Mouse (Mus musculus) layer of hippocampus, adult 11-12 months (tissue): ENCODE measurements at regions not wholly inside any gene's neighbourhood (a gene's known extent, or its start where the extent isn't known, plus 50 kb on each side); places are given as distances from the start of the nearest gene placed in this dataset.

Experiments used
- DNase-seq: peaks from one replicate; pipeline ENCODE4 v3.0.0; 2022; ENCODE audit warnings: low spot score

DNA sequence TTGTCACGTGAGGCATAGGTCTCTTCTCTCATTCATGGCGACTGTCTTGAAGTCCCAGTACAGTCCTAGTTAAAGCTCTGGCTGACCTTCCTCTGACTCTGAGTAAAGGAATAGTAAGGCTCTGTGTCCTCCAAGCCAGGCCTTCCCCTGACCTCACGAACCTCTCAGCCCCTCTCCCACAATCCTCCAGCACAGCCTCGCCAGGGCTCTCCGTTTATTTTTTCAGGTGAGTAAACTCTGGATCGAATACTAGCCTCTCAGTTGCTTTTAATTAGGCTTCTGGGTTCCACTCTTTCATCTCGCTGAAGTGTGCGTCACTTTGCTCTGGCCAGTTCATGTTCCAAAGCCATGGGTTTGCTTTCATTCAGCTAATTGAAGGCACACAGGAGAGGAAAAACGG lies 133.8 kb downstream of the Mylk4 start:
- DNase-seq = no peak

DNA sequence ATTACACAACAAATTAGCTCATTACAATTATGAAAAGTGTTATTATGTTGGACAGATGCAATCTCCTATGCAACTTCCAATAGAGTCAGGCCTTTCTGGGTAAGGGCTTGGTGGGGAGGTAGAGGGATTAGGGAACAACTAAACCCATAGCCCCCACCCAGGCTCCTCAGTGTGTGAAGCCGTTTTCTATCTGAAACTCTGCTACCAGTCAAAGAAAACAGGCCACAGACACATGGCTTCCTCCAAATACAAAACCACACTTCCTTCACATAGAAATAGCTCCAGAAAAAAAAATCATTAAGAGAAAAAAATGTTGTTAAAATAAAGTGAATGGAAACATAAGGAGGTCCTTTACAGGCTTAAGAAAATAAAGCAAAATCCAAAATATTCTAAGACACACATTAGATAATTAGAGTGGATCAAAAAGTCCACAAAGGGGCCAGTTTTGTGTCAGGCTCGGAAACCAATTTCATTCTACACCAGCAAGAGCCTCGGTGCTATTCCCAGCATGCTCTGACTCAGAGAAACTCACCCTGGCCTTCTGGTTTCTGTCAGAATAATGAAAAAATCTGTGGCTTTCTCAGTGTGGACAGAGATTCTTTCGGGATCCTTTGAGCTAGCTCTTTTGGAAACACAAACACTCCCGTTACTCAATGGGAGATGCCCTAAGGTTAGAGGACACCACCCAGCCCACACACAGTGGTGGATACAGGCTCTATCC lies 140.6 kb downstream of the Mylk4 start:
- no peak for DNase-seq

- DNase-seq = no peak
Observed at GRCm38 (mm10) chr13:32640941-32641340, 142.8 kb downstream of the Mylk4 start.

DNA sequence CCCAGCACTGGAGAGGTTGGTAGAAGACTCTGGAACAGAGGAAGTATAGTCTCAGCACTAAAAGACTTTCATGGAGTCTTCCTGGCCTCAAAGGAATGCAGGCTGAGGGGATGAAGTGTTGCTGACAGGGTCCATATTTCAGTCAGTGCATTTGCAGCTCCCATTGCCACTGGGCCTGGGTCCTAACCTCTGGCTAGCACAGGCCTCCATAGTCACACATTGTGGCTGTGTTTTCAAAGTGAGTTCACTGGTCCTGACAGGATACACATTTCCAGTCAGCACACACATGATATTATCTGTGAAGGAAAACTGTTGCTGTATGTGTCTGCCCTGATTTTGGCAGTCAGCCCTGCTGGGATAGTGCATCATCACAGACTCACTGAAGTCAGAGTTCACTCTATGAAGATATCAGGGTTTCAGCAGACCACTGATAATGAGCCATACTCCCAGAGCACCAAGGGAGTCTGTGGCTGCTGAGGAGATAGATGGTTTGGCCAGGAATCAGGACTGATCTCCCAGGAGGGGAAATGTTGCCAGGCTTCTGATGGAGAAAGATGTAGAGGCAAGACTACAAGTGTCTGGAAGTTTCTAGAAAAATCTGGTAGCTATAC lies 153.5 kb downstream of the Mylk4 start:
- DNase-seq = no peak

DNA sequence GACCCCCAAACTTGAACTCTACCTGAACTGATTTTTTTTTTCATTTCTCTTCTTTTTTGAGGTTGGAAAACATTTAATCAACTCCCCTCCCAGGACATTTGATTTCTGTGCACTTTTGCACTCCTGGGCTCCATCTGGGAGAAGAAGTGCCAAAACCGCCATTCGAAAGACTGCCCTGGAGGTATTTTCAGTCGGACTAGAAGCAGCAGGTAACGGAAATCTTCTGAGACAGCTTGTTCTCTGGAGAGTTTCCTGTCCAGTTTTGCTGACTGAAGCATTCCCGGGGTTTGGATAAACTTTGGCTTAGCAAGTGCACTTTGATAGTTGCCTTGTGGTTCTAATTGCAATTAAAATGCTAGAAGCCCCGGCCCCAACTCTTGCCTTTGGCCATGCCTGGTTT lies 169.8 kb downstream of the Mylk4 start:
- DNase-seq = no peak

DNA sequence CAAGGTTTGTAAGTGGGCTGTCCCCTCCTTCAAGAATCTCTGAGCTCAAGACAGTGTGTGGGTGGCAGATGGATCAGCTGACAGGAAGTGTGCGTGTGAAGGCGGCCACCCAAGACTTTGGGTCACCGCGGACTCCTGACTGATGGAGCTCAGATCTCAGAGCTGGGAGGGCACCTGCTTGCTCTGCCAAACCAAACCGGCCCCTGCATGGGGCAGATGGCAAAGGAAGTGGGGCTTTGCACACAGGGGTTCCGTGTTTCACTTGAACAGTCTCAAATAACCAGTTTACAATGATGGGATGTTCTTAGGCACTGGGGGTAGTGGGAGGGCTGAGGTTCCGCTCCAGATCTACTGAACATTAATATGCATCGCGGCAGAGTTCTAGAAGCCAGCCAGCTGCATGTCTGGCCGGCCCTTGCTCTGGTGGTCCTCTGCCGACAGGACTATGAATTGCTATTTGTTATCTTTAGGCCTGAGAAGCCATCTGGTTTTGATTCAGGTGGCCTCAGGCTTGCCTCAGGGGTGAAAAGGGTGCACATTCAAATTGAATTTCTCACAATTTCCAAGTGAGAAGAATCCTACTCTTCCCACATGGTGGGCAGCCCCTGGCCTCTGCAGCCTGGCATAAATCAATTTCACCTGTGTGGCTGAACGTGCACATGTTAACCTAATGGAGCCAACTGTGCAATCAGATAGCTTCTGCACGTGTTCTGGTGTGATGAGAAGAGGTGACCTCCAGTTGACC lies 172.0 kb downstream of the Mylk4 start:
- DNase-seq = no peak

DNA sequence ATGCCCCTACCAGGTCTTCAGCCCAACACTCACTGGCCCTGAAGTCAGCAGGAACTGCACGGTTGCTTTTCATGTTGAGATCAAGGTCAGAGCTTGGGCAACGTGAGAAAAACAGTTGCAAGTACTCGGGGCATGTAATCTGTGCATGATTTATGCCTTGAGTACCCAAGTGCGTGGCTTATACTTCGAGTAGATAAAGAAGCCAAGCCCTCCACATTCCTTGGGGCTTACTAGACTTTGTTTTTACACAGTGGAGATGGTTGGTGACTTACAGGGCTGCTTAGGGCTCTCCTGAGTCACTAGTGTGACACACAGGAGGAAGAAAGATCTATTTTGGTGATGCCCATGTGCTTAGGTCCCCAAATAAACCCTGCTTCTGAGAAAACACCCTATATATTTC lies 172.8 kb downstream of the Mylk4 start:
- no peak for DNase-seq

- no peak for DNase-seq
Observed at GRCm38 (mm10) chr13:32608413-32608812, 175.3 kb downstream of the Mylk4 start.

DNA sequence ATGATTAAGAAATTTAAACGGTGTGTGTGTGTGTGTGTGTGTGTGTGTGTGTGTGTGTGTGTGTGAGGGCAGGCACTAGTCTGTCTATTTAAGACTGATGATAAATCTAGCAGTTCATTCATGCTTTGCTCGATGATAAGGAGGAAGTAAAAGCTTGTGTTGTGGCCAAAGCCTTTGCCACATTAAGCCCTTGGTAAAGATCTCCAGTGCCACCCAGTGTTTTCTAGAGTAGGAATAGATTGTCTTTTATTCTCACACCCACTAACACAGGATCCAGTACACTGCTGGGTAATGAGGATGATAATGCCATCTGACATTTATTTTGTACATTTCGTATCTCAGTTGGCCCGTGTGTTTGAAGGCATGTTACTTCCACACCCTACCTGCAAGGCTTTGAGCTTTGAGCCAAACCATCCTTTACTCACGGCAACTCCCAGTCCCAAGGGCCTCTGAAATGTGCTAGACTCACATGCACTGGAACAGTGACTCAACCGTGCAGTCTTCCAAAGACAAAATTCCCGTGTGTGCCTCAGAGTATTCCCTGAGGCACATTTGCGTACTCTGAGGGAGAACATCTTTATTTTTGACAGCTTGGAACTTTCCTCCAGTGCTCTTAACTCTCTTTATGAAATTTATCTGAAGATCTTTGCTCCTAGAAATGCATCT lies 179.7 kb downstream of the Mylk4 start:
- DNase-seq = no peak

DNA sequence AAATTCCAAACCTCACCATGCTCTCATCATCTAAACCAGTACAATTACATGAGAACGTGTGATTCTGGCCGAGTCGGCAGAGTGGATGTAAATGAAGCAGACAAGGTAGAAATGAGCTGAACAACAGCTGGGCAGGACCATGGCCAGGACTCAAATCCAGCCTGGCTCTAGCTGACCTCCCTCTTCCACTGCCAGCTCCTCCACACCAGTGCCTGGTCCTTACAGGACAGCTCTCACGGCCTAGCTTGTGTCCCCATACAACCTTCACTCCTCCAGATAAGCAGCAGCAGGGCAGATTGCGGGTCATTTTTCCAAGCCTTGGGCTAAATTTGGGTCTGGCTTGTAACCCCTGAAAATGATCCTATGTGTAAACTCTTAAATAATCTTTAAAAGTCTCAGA lies 182.4 kb downstream of the Mylk4 start:
- no peak for DNase-seq

DNA sequence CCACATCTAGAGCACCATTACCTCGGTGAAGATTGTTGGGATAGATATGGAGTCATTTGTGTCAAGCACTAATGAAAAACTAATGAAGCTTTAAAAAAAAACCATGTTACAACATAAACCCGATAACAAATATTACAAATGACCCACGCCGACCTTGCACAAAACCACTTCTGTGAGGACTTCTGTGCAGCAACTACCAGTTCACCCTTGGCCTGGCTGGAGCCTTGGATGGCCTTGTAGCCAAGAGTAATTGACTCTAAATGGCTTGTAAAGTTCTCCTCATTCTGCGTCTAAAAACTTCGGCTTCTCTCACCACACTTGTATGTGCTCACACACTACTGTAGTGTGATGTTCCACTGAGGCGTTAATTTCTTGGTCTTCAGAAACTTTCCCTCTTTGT lies 190.1 kb downstream of the Mylk4 start:
- no peak for DNase-seq

- DNase-seq = no peak
Observed at GRCm38 (mm10) chr13:32593131-32593530, 190.6 kb downstream of the Mylk4 start.

- no peak for DNase-seq
Observed at GRCm38 (mm10) chr13:32581598-32581997, 202.2 kb downstream of the Mylk4 start.

- DNase-seq = no peak
Observed at GRCm38 (mm10) chr13:32567850-32568249, 215.9 kb downstream of the Mylk4 start.

DNA sequence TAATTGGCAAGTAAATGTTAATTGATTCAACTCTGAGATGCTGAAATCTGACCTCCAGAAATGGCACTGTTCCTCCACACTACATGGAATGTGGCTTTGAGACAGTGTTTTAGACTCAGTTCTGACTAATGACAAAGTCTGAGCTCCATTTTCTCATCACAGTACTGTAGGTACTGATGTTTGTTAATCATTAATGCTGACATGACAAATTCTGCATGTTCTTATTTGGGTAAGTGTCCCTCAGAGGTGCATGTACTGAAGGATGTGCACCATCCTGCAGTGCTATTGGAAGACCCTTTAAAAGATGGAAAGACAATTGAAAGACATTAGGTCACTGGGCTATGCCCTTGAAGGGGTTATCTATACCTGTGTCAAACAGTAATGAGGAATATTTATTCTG lies 222.1 kb upstream of the Gmds start:
- no peak for DNase-seq

DNA sequence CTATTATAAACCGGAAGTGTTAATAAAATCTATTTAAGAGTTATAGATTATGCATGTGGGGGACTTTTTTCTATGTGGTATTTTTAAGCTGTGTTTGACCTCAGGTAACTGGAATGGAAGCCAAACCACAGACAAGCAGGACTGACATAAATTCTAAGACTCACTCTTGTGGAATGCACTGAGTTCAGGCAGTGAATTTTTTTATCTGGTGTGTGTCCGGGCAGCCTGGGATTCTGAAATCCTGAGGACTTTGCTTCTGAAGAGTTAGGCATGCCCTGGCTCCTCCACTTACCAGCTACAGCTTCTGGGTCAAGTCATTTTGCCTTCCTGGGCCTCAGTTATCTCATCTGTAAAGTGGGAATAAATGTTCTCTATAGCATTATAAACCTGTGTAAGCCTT lies 217.9 kb upstream of the Gmds start:
- DNase-seq = no peak

DNA sequence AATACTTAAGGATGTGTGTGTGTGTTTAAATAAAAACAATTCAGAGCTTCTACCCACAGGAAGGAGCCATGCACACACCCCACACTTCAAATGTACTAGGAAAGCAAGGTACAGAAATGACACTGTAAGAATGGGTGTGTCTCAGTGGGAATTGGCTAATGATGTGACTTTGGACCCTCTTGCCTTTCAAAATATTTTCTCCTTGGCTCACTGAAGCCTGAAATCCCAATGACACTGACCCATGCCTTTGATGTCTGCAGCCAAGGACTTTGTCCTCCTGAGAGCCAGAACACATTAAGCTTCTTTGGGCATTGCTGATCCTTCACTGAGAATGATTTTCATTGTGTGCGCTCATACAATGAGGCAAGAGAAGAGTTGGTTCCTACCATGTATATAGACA lies 216.5 kb upstream of the Gmds start:
- DNase-seq = no peak

- DNase-seq = no peak
Observed at GRCm38 (mm10) chr13:32554601-32555000, 216.1 kb upstream of the Gmds start.

DNA sequence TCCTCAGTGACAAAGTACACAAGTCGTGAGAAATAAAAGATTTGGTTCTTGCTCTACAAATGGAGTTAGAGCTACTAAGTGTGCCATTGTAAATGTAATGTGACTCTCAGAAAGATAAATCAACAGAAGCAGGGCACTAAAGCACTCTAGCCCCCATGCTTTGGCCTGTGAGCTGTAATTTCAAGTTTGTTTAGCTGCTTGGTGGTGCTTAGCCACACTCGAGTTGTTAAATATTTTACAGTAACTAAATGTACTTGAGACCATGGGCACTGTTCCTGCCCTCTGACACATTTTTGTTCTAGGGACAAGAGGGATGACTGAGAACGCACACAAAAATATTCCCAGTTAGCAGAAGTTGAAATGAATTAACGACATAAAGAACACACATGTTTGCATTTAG lies 214.6 kb upstream of the Gmds start:
- DNase-seq = no peak

DNA sequence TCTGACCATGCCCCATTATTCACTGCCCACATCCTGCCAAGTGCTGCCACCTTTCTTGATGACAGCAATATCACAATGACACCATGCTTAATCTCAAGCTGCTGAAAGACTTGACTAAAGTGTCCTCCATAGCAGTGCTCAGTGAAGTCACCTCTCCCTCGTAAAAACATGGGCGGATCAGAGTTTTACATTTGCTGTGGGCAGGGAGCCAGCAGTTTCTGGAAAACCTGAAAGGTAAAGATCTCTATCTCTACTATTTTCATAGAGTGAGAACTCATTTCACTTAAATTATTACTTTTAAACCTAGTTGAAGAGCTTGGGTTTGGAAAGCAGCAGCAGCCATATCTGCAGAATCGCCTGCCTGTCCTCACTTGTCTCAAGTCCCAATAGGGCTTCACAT lies 211.6 kb upstream of the Gmds start:
- no peak for DNase-seq

DNA sequence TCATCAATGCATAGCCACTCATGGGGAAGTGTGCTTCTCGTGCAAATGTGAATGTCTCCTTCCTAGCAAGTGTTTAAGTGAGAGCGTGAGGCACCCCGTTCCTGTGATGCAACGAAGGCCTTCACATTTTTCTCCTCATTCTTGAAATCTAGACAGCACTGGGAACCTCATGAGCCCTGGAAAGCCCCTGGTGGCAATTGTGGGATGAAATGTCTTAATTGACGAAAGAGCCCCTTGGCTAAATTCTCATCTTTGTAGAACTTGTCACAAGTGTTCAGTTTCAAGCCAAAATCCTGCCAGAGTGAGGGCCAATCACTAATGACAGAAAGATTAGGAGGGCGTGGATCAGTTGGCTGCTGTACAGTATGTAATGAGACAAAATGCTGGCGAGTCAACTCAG lies 208.6 kb upstream of the Gmds start:
- DNase-seq = no peak

DNA sequence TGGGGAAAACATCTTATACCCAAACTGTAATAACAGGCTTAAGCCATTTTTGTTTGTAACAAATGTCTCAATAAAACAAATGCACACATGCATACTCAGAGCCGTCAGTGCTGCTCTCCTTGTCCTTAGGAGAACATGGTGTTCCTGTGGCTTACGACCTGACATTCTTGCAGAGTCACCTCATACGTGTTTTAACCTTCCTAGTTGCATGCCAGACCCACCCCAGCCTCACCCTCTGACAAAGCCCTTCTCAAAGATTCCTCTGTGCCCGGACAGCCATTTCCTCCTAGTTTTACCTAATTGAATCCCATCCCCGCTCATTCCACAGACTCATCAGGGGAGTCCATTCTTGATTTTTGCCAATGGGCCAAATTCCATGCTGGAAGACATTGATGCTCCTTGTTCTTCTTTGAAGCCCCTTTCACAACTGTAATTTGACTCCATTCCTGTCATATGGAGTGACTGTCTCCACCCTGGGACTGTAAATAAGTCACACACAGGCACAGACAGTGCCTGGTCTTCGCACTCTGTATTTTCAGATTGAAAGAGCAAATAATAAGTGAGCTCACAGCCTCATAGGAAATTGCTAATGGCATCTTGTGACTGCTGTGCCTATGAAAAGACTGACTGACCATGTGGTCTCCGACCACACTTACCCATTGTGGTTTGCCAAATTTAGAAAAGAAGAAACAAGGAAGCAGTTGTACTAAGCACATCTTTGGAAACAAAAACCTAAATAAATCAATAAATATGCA lies 206.6 kb upstream of the Gmds start:
- DNase-seq = peak; percentile 7
